8 mouse cellular contexts compared by ENCODE assay signal in genomic region chr4:146239252-146240244, GRCm38 (mm10).
A peak's percentile ranks its signal among the peaks of the same experiment; 100 is the strongest.
DNase-seq lines count a peak whose midpoint lies in the region; ATAC-seq and TF ChIP-seq lines count a peak whose summit lies in the region.
"Not testable (repeated sequence)": the region's sequence is repeated elsewhere in the genome, so short reads cannot be mapped to it uniquely, and the experiment has no call there.

No protein-coding gene starts in this region.

- not testable (repeated sequence) for H3K9ac ChIP-seq in embryonic facial prominence, embryonic 13.5 days; forebrain, postnatal 0 days; intestine, embryonic 15.5 days; limb, embryonic 14.5 days (ENCODE audit: low read depth, low read length, severe bottlenecking); lung, embryonic 15.5 days; midbrain, embryonic 15.5 days; stomach, embryonic 16.5 days (ENCODE audit: low read length)

- ATAC-seq in embryonic facial prominence, embryonic 13.5 days (ENCODE audit: insufficient number of reproducible peaks, insufficient read depth, low FRiP score, low TSS enrichment, low read depth), result peak; percentile 67; the same call in 1 of the 2 replicates
- 0 out of 2 replicates have a peak, but pooled peaks have one; percentile 42 for ATAC-seq in forebrain, postnatal 0 days
- ATAC-seq in hematopoietic stem cell, adult 5-6 weeks (replicated peaks in 1 of 2; ENCODE audit: insufficient read depth in 1 of 2, low FRiP score in 2 of 2, low TSS enrichment in 1 of 2, low read depth in 1 of 2, poor library complexity in 2 of 2, severe bottlenecking in 2 of 2), result peak; percentile 62; a peak in 3 of 4 replicates
- ATAC-seq in intestine, embryonic 15.5 days, result peak; percentile 96
- peak; percentile 76 for ATAC-seq in limb, embryonic 14.5 days (ENCODE audit: low FRiP score, low read depth)
- ATAC-seq in lung, embryonic 15.5 days (ENCODE audit: borderline replicate concordance, extremely low read depth, low FRiP score, low TSS enrichment), result peak; percentile 72
- peak; percentile 83 for ATAC-seq in midbrain, embryonic 15.5 days (replicated peaks)
- peak; percentile 72 for ATAC-seq in stomach, embryonic 16.5 days (ENCODE audit: insufficient read depth, low FRiP score)

- not testable (repeated sequence) for H3K27ac ChIP-seq in embryonic facial prominence, embryonic 13.5 days; forebrain, postnatal 0 days (ENCODE audit: low read depth, low read length); intestine, embryonic 15.5 days; limb, embryonic 14.5 days (replicated peaks; ENCODE audit: low read depth, low read length); lung, embryonic 15.5 days; midbrain, embryonic 15.5 days; stomach, embryonic 16.5 days (ENCODE audit: low read length)

- not testable (repeated sequence) for DNase-seq in forebrain, postnatal 0 days; limb, embryonic 14.5 days (ENCODE audit: low spot score)

- not testable (repeated sequence) for TF ChIP-seq CTCF in forebrain, postnatal 0 days (IDR thresholded peaks at IDR 0.05; ENCODE audit: low read depth)

- H3K4me1 ChIP-seq in embryonic facial prominence, embryonic 13.5 days; forebrain, postnatal 0 days (ENCODE audit: insufficient read depth); intestine, embryonic 15.5 days (replicated peaks); limb, embryonic 14.5 days (ENCODE audit: control insufficient read depth, insufficient read depth, low read length); lung, embryonic 15.5 days; midbrain, embryonic 15.5 days; stomach, embryonic 16.5 days (ENCODE audit: control insufficient read depth, insufficient read depth, low read length): not testable (repeated sequence)

- TF ChIP-seq POLR2A in limb, embryonic 14.5 days (IDR thresholded peaks at IDR 0.05; ENCODE audit: borderline replicate concordance, extremely low read depth, insufficient read depth, insufficient read length), result not testable (repeated sequence)

- not testable (repeated sequence) for H3K36me3 ChIP-seq in embryonic facial prominence, embryonic 13.5 days; forebrain, postnatal 0 days (ENCODE audit: insufficient read depth); intestine, embryonic 15.5 days; limb, embryonic 14.5 days (ENCODE audit: control insufficient read depth, insufficient read depth, low read length); lung, embryonic 15.5 days; midbrain, embryonic 15.5 days (replicated peaks); stomach, embryonic 16.5 days (ENCODE audit: control insufficient read depth, insufficient read depth, low read length)

- not testable (repeated sequence) for H3K4me2 ChIP-seq in embryonic facial prominence, embryonic 13.5 days; forebrain, postnatal 0 days (ENCODE audit: low read depth); intestine, embryonic 15.5 days (replicated peaks); limb, embryonic 14.5 days (replicated peaks; ENCODE audit: low read depth, low read length, severe bottlenecking); lung, embryonic 15.5 days; midbrain, embryonic 15.5 days; stomach, embryonic 16.5 days (ENCODE audit: low read depth, low read length)

- H3K27me3 ChIP-seq in embryonic facial prominence, embryonic 13.5 days; forebrain, postnatal 0 days (ENCODE audit: insufficient read depth, low read length); intestine, embryonic 15.5 days (replicated peaks); limb, embryonic 14.5 days (ENCODE audit: control insufficient read depth, insufficient read depth, low read length); lung, embryonic 15.5 days; midbrain, embryonic 15.5 days (replicated peaks); stomach, embryonic 16.5 days (ENCODE audit: control insufficient read depth, insufficient read depth, low read length): not testable (repeated sequence)

- H3K9me3 ChIP-seq in embryonic facial prominence, embryonic 13.5 days; forebrain, postnatal 0 days (ENCODE audit: low read length); intestine, embryonic 15.5 days; limb, embryonic 14.5 days (ENCODE audit: control insufficient read depth, low read length); lung, embryonic 15.5 days; midbrain, embryonic 15.5 days; stomach, embryonic 16.5 days (replicated peaks; ENCODE audit: control insufficient read depth, low read length): not testable (repeated sequence)

- not testable (repeated sequence) for H3K4me3 ChIP-seq in embryonic facial prominence, embryonic 13.5 days; forebrain, postnatal 0 days (ENCODE audit: low read depth, low read length); intestine, embryonic 15.5 days (replicated peaks); limb, embryonic 14.5 days (replicated peaks; ENCODE audit: low read length); lung, embryonic 15.5 days; midbrain, embryonic 15.5 days; stomach, embryonic 16.5 days (replicated peaks; ENCODE audit: low read length)

- 3% methylated on average over 29 of the region's 113 CpGs for WGBS in embryonic facial prominence, embryonic 13.5 days
- WGBS in forebrain, postnatal 0 days, result 7% methylated on average over 19 of the region's 113 CpGs
- WGBS in intestine, embryonic 15.5 days, result 4% methylated on average over 26 of the region's 113 CpGs
- WGBS in limb, embryonic 14.5 days, result 6% methylated on average over 18 of the region's 113 CpGs
- 3% methylated on average over 26 of the region's 113 CpGs for WGBS in lung, embryonic 15.5 days
- 4% methylated on average over 33 of the region's 113 CpGs for WGBS in midbrain, embryonic 15.5 days
- WGBS in stomach, embryonic 16.5 days, result 5% methylated on average over 19 of the region's 113 CpGs

Comparison
In these comparisons a context has a peak if more than half of its experiments do, and no peak if none do; other contexts are left out.
1. ATAC-seq: peak in every context shown above with its lines; median percentile 96 in intestine, embryonic 15.5 days; 83 in midbrain, embryonic 15.5 days; 76 in limb, embryonic 14.5 days; 72 in lung, embryonic 15.5 days; 72 in stomach, embryonic 16.5 days; 67 in embryonic facial prominence, embryonic 13.5 days; 62 in hematopoietic stem cell, adult 5-6 weeks; 42 in forebrain, postnatal 0 days.